8 mouse cellular contexts compared by ENCODE assay signal in genomic region chr6:21984990-21985731, GRCm38 (mm10). TPM values are rescaled to one million over a fixed set of nuclear protein-coding genes. Genes with fewer than 3 reads are reported as not detected.
A peak's percentile ranks its signal among the peaks of the same experiment; 100 is the strongest.
DNase-seq lines count a peak whose midpoint lies in the region; ATAC-seq and TF ChIP-seq lines count a peak whose summit lies in the region.

No protein-coding gene starts in this region.

- H3K4me3 ChIP-seq in E14TG2a.4 (replicated peaks; ENCODE audit: low read length) = peak overlapping the region; percentile 68
- peak overlapping the region; percentile 42 for H3K4me3 ChIP-seq in embryonic facial prominence, embryonic 11.5 days (ENCODE audit: low read depth, low read length)
- H3K4me3 ChIP-seq in heart, embryonic 12.5 days = peak overlapping the region; percentile 56
- peak overlapping the region; percentile 68 for H3K4me3 ChIP-seq in kidney, embryonic 16.5 days (ENCODE audit: low read length)
- H3K4me3 ChIP-seq in liver, embryonic 15.5 days (replicated peaks) = peak overlapping the region; percentile 45
- H3K4me3 ChIP-seq in neural tube, embryonic 11.5 days (ENCODE audit: low read depth, low read length) = peak overlapping the region; percentile 41

- peak overlapping the region; percentile 60; the same call in 1 of the 2 replicates for H3K27ac ChIP-seq in embryonic facial prominence, embryonic 11.5 days (replicated peaks; ENCODE audit: low read depth, low read length)
- H3K27ac ChIP-seq in heart, embryonic 12.5 days (ENCODE audit: poor library complexity, severe bottlenecking) = no peak overlapping the region
- H3K27ac ChIP-seq in kidney, embryonic 16.5 days (ENCODE audit: low read length) = peak overlapping the region; percentile 90
- H3K27ac ChIP-seq in liver, embryonic 15.5 days (replicated peaks) = peak overlapping the region; percentile 53
- H3K27ac ChIP-seq in neural tube, embryonic 11.5 days (ENCODE audit: low read depth, low read length) = no peak overlapping the region

- DNase-seq in adipocyte (ENCODE audit: low spot score) = peak; percentile 98
- peak; percentile 96 for DNase-seq in embryonic facial prominence, embryonic 11.5 days (ENCODE audit: low spot score)
- peak; percentile 80 for DNase-seq in neural tube, embryonic 11.5 days (ENCODE audit: low spot score)
- peak; percentile 77 for DNase-seq in yolk sac, embryonic 10.5 days (ENCODE audit: low spot score)

- peak overlapping the region; percentile 82 for H3K9ac ChIP-seq in embryonic facial prominence, embryonic 11.5 days (replicated peaks; ENCODE audit: low read length)
- H3K9ac ChIP-seq in heart, embryonic 12.5 days = 0 out of 2 replicates have a peak overlapping the region, but pooled peaks have one; percentile 72
- peak overlapping the region; percentile 80 for H3K9ac ChIP-seq in kidney, embryonic 16.5 days (replicated peaks; ENCODE audit: low read length)
- H3K9ac ChIP-seq in liver, embryonic 15.5 days = no peak overlapping the region
- H3K9ac ChIP-seq in neural tube, embryonic 11.5 days (ENCODE audit: low read length) = peak overlapping the region; percentile 47; the same call in 1 of the 2 replicates

- H3K9me3 ChIP-seq in E14TG2a.4 (ENCODE audit: low read length) = no peaks in the 10 kb centered on the region
- H3K9me3 ChIP-seq in embryonic facial prominence, embryonic 11.5 days (replicated peaks; ENCODE audit: control insufficient read depth, low read length) = no peaks in the 10 kb centered on the region
- no peaks in the 10 kb centered on the region for H3K9me3 ChIP-seq in heart, embryonic 12.5 days (replicated peaks)
- no peaks in the 10 kb centered on the region for H3K9me3 ChIP-seq in kidney, embryonic 16.5 days (ENCODE audit: low read length)
- no peaks in the 10 kb centered on the region for H3K9me3 ChIP-seq in liver, embryonic 15.5 days (replicated peaks)
- no peaks in the 10 kb centered on the region for H3K9me3 ChIP-seq in neural tube, embryonic 11.5 days (ENCODE audit: control insufficient read depth, low read length)

- peak; percentile 72 for TF ChIP-seq CTCF in E14TG2a.4 (conservative IDR thresholded peaks at IDR 0.05; ENCODE audit: low read length)

- H3K36me3 ChIP-seq in E14TG2a.4 (ENCODE audit: insufficient read depth, low read length) = no peaks in the 10 kb centered on the region
- no peaks in the 10 kb centered on the region for H3K36me3 ChIP-seq in embryonic facial prominence, embryonic 11.5 days (replicated peaks; ENCODE audit: control insufficient read depth, insufficient read depth, low read depth, low read length)
- H3K36me3 ChIP-seq in heart, embryonic 12.5 days = no peaks in the 10 kb centered on the region
- no peaks in the 10 kb centered on the region for H3K36me3 ChIP-seq in kidney, embryonic 16.5 days (ENCODE audit: insufficient read depth, low read length)
- H3K36me3 ChIP-seq in liver, embryonic 15.5 days (replicated peaks) = no peaks in the 10 kb centered on the region
- H3K36me3 ChIP-seq in neural tube, embryonic 11.5 days (ENCODE audit: control insufficient read depth, insufficient read depth, low read length) = no peaks in the 10 kb centered on the region

- ATAC-seq in embryonic facial prominence, embryonic 11.5 days (replicated peaks; ENCODE audit: insufficient number of reproducible peaks, low FRiP score, low TSS enrichment, low read depth) = peak; percentile 54
- ATAC-seq in heart, embryonic 12.5 days (ENCODE audit: insufficient number of reproducible peaks, low FRiP score) = peak; percentile 47; the same call in 1 of the 2 replicates
- peak; percentile 83 for ATAC-seq in kidney, embryonic 16.5 days (ENCODE audit: low FRiP score, low TSS enrichment)
- ATAC-seq in liver, embryonic 15.5 days (ENCODE audit: insufficient read depth) = peak; percentile 51; the same call in 1 of the 2 replicates
- ATAC-seq in neural tube, embryonic 11.5 days (ENCODE audit: insufficient read depth, low FRiP score, low TSS enrichment) = peak; percentile 59

- WGBS in embryonic facial prominence, embryonic 11.5 days = 5% methylated on average over 16 of the region's 16 CpGs
- 10% methylated on average over 16 of the region's 16 CpGs for WGBS in heart, embryonic 12.5 days
- WGBS in kidney, embryonic 16.5 days = 6% methylated on average over 16 of the region's 16 CpGs
- 8% methylated on average over 16 of the region's 16 CpGs for WGBS in liver, embryonic 15.5 days (ENCODE audit: insufficient replicate concordance)
- 8% methylated on average over 16 of the region's 16 CpGs for WGBS in neural tube, embryonic 11.5 days

- peaks cover 22% of the 10 kb centered on the region for H3K4me1 ChIP-seq in E14TG2a.4 (replicated peaks; ENCODE audit: low read depth, low read length)
- H3K4me1 ChIP-seq in embryonic facial prominence, embryonic 11.5 days (ENCODE audit: control insufficient read depth, insufficient read depth, low read length) = no peaks in the 10 kb centered on the region
- no peaks in the 10 kb centered on the region; the same call in 1 of the 2 replicates for H3K4me1 ChIP-seq in heart, embryonic 12.5 days (replicated peaks)
- H3K4me1 ChIP-seq in kidney, embryonic 16.5 days (ENCODE audit: insufficient read depth, low read length) = peaks cover 3% of the 10 kb centered on the region; the same call in 1 of the 2 replicates
- no peaks in the 10 kb centered on the region for H3K4me1 ChIP-seq in liver, embryonic 15.5 days (replicated peaks)
- H3K4me1 ChIP-seq in neural tube, embryonic 11.5 days (ENCODE audit: control insufficient read depth, insufficient read depth, low read length) = no peaks in the 10 kb centered on the region; the same call in 1 of the 2 replicates

- peak overlapping the region; percentile 77 for H3K4me2 ChIP-seq in embryonic facial prominence, embryonic 11.5 days (ENCODE audit: low read depth, low read length)
- peak overlapping the region; percentile 84 for H3K4me2 ChIP-seq in heart, embryonic 12.5 days
- peak overlapping the region; percentile 88 for H3K4me2 ChIP-seq in kidney, embryonic 16.5 days (replicated peaks; ENCODE audit: low read depth, low read length)
- peak overlapping the region; percentile 63 for H3K4me2 ChIP-seq in liver, embryonic 15.5 days
- peak overlapping the region; percentile 61 for H3K4me2 ChIP-seq in neural tube, embryonic 11.5 days (ENCODE audit: low read depth)

- peaks cover 36% of the 10 kb centered on the region for H3K27me3 ChIP-seq in E14TG2a.4 (ENCODE audit: insufficient read depth, low read length)
- no peaks in the 10 kb centered on the region for H3K27me3 ChIP-seq in embryonic facial prominence, embryonic 11.5 days (ENCODE audit: control insufficient read depth, insufficient read depth, low read length)
- H3K27me3 ChIP-seq in heart, embryonic 12.5 days (replicated peaks) = no peaks in the 10 kb centered on the region
- H3K27me3 ChIP-seq in kidney, embryonic 16.5 days (ENCODE audit: insufficient read depth, low read length) = no peaks in the 10 kb centered on the region
- peaks cover 41% of the 10 kb centered on the region for H3K27me3 ChIP-seq in liver, embryonic 15.5 days
- H3K27me3 ChIP-seq in neural tube, embryonic 11.5 days (ENCODE audit: control insufficient read depth, insufficient read depth, low read length) = peaks cover 15% of the 10 kb centered on the region

RNA-seq across cellular contexts. Expression of gene Cped1, which starts 0.6 kb away (rescaled TPM):
- 40.2 and 42.3 TPM in 2 replicates for polyA plus RNA-seq in embryonic facial prominence, embryonic 11.5 days (2014; fragmentation: Nextera tagmentation; extraction: Ambion mirVana)
- 5.2 and 6.0 TPM in 2 replicates for polyA plus RNA-seq in heart, embryonic 12.5 days (2016; fragmentation: Nextera tagmentation; extraction: Ambion mirVana)
- polyA plus RNA-seq in kidney, embryonic 16.5 days (2015; fragmentation: Nextera tagmentation; extraction: Ambion mirVana) = 35.4 and 42.6 TPM in 2 replicates
- polyA plus RNA-seq in liver, embryonic 15.5 days (2015; fragmentation: Nextera tagmentation; extraction: Ambion mirVana) = 3.7 and 3.9 TPM in 2 replicates
- 10.1 and 10.4 TPM in 2 replicates for polyA plus RNA-seq in neural tube, embryonic 11.5 days (2014; fragmentation: Nextera tagmentation; extraction: Ambion mirVana)

RNA-seq across cellular contexts. Expression of gene Ing3, which starts 35.8 kb away (rescaled TPM):
- polyA plus RNA-seq in embryonic facial prominence, embryonic 11.5 days (2014; fragmentation: Nextera tagmentation; extraction: Ambion mirVana) = 51.1 and 51.7 TPM in 2 replicates
- 32.9 and 37.8 TPM in 2 replicates for polyA plus RNA-seq in heart, embryonic 12.5 days (2016; fragmentation: Nextera tagmentation; extraction: Ambion mirVana)
- polyA plus RNA-seq in kidney, embryonic 16.5 days (2015; fragmentation: Nextera tagmentation; extraction: Ambion mirVana) = 64.8 and 67.6 TPM in 2 replicates
- 15.2 and 16.7 TPM in 2 replicates for polyA plus RNA-seq in liver, embryonic 15.5 days (2015; fragmentation: Nextera tagmentation; extraction: Ambion mirVana)
- polyA plus RNA-seq in neural tube, embryonic 11.5 days (2014; fragmentation: Nextera tagmentation; extraction: Ambion mirVana) = 39.2 and 40.6 TPM in 2 replicates

Comparison
In these comparisons a context has a peak if more than half of its experiments do, and no peak if none do; other contexts are left out.
1. H3K27ac ChIP-seq: peak in embryonic facial prominence, embryonic 11.5 days (single experiment), kidney, embryonic 16.5 days (single experiment) and liver, embryonic 15.5 days (single experiment); none in heart, embryonic 12.5 days (single experiment) and neural tube, embryonic 11.5 days (single experiment).
2. Peak in every context shown above with its lines, with median percentiles within 50 percentile points of each other: H3K4me3 ChIP-seq, DNase-seq, ATAC-seq and H3K4me2 ChIP-seq.